Comparison of ENCODE assay signal across 8 mouse cellular contexts in the genomic region with DNA sequence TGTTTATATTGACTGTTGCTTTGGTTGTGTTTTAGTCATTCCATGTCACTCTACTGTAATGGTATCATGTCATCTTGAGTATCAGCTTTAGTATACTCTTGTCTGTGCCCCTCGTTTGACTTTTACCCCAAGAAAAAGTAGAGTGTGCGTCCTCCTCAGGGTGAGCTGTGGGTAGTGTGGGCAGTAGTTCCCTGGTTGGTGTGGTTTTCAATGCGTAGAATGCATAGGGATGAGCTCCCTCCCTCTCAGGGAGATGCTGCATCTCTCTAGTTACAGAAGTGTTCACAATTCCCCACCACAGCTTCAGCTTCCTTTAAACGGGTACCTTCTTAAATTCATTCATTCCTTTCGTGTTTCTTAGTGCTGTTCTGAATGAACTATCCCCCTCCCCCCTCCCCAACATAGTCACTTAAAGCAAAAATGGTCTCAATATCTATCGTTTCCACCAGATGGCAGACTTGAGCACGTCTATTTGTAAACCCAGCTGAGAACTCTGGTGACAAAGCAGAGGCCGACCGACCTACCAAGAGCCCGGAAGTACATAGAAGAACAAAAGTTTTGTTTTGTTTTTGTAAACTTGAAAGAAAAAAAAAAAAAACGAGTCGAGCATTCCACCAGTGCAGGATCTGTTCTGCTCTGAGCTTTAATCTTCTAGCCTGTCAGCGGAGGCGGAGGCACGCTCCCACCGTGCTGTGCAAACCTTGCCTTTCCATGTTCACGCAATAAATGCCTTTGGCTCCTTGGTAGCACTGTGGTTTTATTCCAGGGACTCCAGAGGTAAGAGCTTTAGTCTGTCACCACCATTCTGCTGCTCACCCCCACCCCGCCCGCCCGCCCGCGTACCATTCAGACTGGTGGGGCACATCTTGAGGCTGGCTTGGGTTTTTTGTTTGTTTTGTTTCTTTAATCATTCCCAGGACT. TPM values are rescaled to one million over a fixed set of nuclear protein-coding genes. Genes with fewer than 3 reads are reported as not detected.
DNase-seq lines count a peak whose midpoint lies in the region; ATAC-seq and TF ChIP-seq lines count a peak whose summit lies in the region.

No protein-coding gene starts in this region.

- peak; percentile 56 to 63 for DNase-seq in B cell, adult 2 months
- peak; percentile 24 for DNase-seq in G1E (ENCODE audit: low spot score)
- peak; percentile 87 for DNase-seq in embryo, embryonic 10 days (ENCODE audit: low spot score)
- DNase-seq in kidney, postnatal 0 days (ENCODE audit: low spot score) = peak; percentile 90
- peak; percentile 84 for DNase-seq in lung, postnatal 0 days (ENCODE audit: low spot score)
- DNase-seq in right cerebral cortex, adult 2 months (ENCODE audit: low spot score in 2 of 2) = peak; percentile 64 to 70
- no peak for DNase-seq in ovary, adult 18-20 months (ENCODE audit: low spot score)

- H3K4me3 ChIP-seq in G1E (ENCODE audit: low read depth, low read length) = no peak overlapping the region
- H3K4me3 ChIP-seq in heart, embryonic 16.5 days (ENCODE audit: low read length) = no peak overlapping the region
- no peak overlapping the region for H3K4me3 ChIP-seq in kidney, postnatal 0 days (replicated peaks; ENCODE audit: low read depth, low read length)
- no peak overlapping the region for H3K4me3 ChIP-seq in lung, postnatal 0 days (ENCODE audit: low read depth, low read length)

- ATAC-seq in G1E (ENCODE audit: extremely low read depth, insufficient number of reproducible peaks, low FRiP score, poor library complexity, severe bottlenecking) = no peak
- no peak for ATAC-seq in heart, embryonic 16.5 days (replicated peaks; ENCODE audit: extremely low read depth, insufficient read depth, low FRiP score)
- no peak for ATAC-seq in kidney, postnatal 0 days (replicated peaks; ENCODE audit: low FRiP score, low read depth)
- ATAC-seq in lung, postnatal 0 days = peak; percentile 36

- TF ChIP-seq CTCF in G1E (IDR thresholded peaks at IDR 0.05; ENCODE audit: low read depth, low read length) = 0 out of 2 replicates have a peak, but pooled peaks have one; percentile 33
- TF ChIP-seq CTCF in kidney, postnatal 0 days (IDR thresholded peaks at IDR 0.05; ENCODE audit: low read depth) = peak; percentile 78
- peak; percentile 68 for TF ChIP-seq CTCF in lung, postnatal 0 days (IDR thresholded peaks at IDR 0.05)

- H3K27ac ChIP-seq in heart, embryonic 16.5 days (ENCODE audit: low read length) = no peak overlapping the region
- H3K27ac ChIP-seq in kidney, postnatal 0 days = peak overlapping the region; percentile 43
- no peak overlapping the region for H3K27ac ChIP-seq in lung, postnatal 0 days (ENCODE audit: low read length)

- TF ChIP-seq EP300 in lung, postnatal 0 days (IDR thresholded peaks at IDR 0.05) = no peak

- WGBS in heart, embryonic 16.5 days = 60% methylated on average over 22 of the region's 22 CpGs
- 56% methylated on average over 22 of the region's 22 CpGs for WGBS in kidney, postnatal 0 days
- 42% methylated on average over 22 of the region's 22 CpGs for WGBS in lung, postnatal 0 days

- peak overlapping the region; percentile 34; the same call in 1 of the 2 replicates for H3K4me2 ChIP-seq in heart, embryonic 16.5 days (ENCODE audit: low read depth, low read length)
- H3K4me2 ChIP-seq in kidney, postnatal 0 days (ENCODE audit: low read length) = peak overlapping the region; percentile 27; the same call in 1 of the 2 replicates
- H3K4me2 ChIP-seq in lung, postnatal 0 days (replicated peaks; ENCODE audit: low read depth, low read length) = peak overlapping the region; percentile 23; the same call in 1 of the 2 replicates

- no peaks in the 10 kb centered on the region for H3K27me3 ChIP-seq in G1E (ENCODE audit: insufficient read depth, low read length)
- no peaks in the 10 kb centered on the region for H3K27me3 ChIP-seq in heart, embryonic 16.5 days (ENCODE audit: control insufficient read depth, insufficient read depth, low read length)
- no peaks in the 10 kb centered on the region for H3K27me3 ChIP-seq in kidney, postnatal 0 days (ENCODE audit: insufficient read depth, low read length)
- no peaks in the 10 kb centered on the region for H3K27me3 ChIP-seq in lung, postnatal 0 days (replicated peaks; ENCODE audit: insufficient read depth, low read length)

- no peaks in the 10 kb centered on the region for H3K9me3 ChIP-seq in G1E (replicated peaks)
- H3K9me3 ChIP-seq in heart, embryonic 16.5 days (replicated peaks; ENCODE audit: control insufficient read depth, low read length) = no peaks in the 10 kb centered on the region
- H3K9me3 ChIP-seq in kidney, postnatal 0 days (replicated peaks; ENCODE audit: low read length) = no peaks in the 10 kb centered on the region
- no peaks in the 10 kb centered on the region for H3K9me3 ChIP-seq in lung, postnatal 0 days (ENCODE audit: low read length)

- peaks cover 30% of the 10 kb centered on the region for H3K36me3 ChIP-seq in G1E (replicated peaks)
- H3K36me3 ChIP-seq in heart, embryonic 16.5 days (ENCODE audit: control insufficient read depth, insufficient read depth) = no peaks in the 10 kb centered on the region
- no peaks in the 10 kb centered on the region for H3K36me3 ChIP-seq in kidney, postnatal 0 days (ENCODE audit: insufficient read depth, low read length)
- H3K36me3 ChIP-seq in lung, postnatal 0 days (ENCODE audit: insufficient read depth, low read length) = no peaks in the 10 kb centered on the region

- H3K9ac ChIP-seq in heart, embryonic 16.5 days (ENCODE audit: low read length) = no peak overlapping the region
- no peak overlapping the region for H3K9ac ChIP-seq in kidney, postnatal 0 days (ENCODE audit: low read depth, low read length)
- no peak overlapping the region for H3K9ac ChIP-seq in lung, postnatal 0 days (replicated peaks; ENCODE audit: low read depth)

- peaks cover 12% of the 10 kb centered on the region for H3K4me1 ChIP-seq in G1E (ENCODE audit: insufficient read depth, low read depth, low read length)
- 0 out of 2 replicates have a peak, but pooled peaks cover 2% of the 10 kb centered on the region for H3K4me1 ChIP-seq in heart, embryonic 16.5 days (ENCODE audit: control insufficient read depth, insufficient read depth, low read length)
- no peaks in the 10 kb centered on the region for H3K4me1 ChIP-seq in kidney, postnatal 0 days (replicated peaks; ENCODE audit: insufficient read depth, low read length)
- H3K4me1 ChIP-seq in lung, postnatal 0 days (ENCODE audit: insufficient read depth, low read depth, low read length) = no peaks in the 10 kb centered on the region

RNA-seq across cellular contexts. Expression of a gene that starts 4.7 kb away (rescaled TPM):
- total RNA-seq in G1E (2014; fragmentation: Nextera tagmentation) (0.68 TPM in 1 of 2 replicates, not detected in the other), G1E (2017) (0.05 and 0.12 TPM in 2 replicates)
- polyA plus RNA-seq in G1E (2012) = not detected in 2 replicates
- 0.22 and 0.26 TPM in 2 replicates for polyA plus RNA-seq in heart, embryonic 16.5 days (2015; fragmentation: Nextera tagmentation; extraction: Ambion mirVana)
- polyA plus RNA-seq in kidney, postnatal 0 days (2015; fragmentation: Nextera tagmentation; extraction: Ambion mirVana) = 76.9 and 88.8 TPM in 2 replicates
- polyA plus RNA-seq in lung, postnatal 0 days (2015; fragmentation: Nextera tagmentation; extraction: Ambion mirVana) = 0.16 and 0.25 TPM in 2 replicates

Comparison
In these comparisons a context has a peak if more than half of its experiments do, and no peak if none do; other contexts are left out.
1. RNA of a gene that starts 4.7 kb away (polyA plus RNA-seq): 76.9 to 88.8 TPM in kidney, postnatal 0 days; 0.22 to 0.26 TPM in heart, embryonic 16.5 days, 0.16 to 0.25 TPM in lung, postnatal 0 days and not detected in G1E; every median in the first group is over 10 times any median in the second.
2. Peak in every context shown above with its lines, with median percentiles within 50 percentile points of each other: CTCF ChIP-seq and H3K4me2 ChIP-seq.